Mouse (Mus musculus) natural killer cell, adult 2 months (primary cell): ENCODE results near the gene Ndufaf3.
"Not testable (repeated sequence)": the region's sequence is repeated elsewhere in the genome, so short reads cannot be mapped to it uniquely, and the experiment has no call there.

ENCODE experiments used
- DNase-seq, 2 experiments: peaks; one replicate each; pipeline ENCODE4 v3.0.0; 2022; ENCODE audit warnings: low spot score in 2 of 2

The Ndufaf3 gene

DNA sequence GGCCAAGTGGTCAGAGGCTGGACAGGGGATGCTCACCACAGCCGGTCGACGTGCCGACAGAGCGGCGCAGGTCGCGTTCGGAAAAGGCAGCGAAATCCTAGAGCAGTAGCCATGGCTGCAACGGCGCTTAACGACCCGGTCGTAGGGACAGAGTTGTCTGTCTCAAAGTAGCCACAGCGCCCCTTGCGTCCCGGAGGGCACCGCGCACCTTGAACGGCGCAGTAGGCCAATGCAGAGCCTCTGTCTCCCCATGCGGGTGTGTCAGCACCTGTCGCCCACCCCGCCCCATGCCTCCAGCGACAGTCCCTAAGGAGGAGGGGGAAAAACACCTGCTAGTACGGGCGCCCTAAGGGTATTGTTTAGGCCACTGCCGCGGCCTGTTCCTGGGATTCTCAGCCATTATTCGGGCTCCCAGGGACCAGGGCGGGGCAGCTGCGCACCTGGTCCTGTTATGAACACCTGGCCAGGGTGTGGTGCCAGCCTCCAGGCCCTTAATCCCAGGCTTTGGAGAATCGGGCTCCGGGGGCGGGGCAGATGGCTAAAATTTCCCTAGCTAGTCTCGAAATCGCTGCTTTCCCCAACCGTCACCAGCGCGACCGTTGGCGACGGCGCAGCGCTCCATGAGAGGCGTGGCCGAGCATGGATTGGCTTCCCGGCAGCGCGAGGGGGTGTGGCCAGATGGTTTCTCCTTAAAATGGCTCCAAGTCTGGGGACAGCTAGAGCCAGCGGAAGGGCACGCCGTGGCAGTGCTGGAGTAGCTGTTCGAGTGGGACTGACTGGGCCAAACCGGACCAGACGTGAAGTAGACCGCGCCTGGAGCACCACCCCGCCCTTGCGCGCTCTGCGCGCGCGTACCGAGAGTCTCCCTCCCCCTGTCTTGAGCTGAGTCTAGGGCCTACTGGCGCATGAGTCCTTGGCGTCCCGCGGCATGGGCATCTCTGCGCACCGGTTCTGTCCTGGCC lies at the start of gene Ndufaf3:
Gene Ndufaf3 (minus strand): TSS at position 620 of the 962 bp plus-strand sequence.
- DNase-seq, result peak; percentile 91 to 94

DNA sequence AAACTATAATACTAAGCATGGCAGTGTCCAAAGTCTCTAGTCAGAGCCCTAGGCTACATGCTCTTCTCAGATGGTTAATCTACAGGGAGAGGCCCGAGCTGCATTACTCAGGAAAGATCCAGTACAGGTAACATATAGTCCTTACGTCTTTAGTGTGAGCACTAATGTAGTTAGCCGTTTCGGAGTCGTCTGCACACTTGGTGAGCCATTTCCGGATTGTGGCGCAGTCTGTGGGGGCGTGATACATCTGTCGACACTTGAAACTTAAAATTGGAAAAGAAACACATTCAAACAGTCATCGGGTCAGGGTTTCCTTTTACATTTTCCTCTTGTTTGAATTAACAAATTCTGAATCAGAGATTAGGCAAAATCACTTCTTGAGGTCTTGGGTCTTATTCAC lies 44.3 kb upstream of the Ndufaf3 start:
- DNase-seq, result no peak

DNA sequence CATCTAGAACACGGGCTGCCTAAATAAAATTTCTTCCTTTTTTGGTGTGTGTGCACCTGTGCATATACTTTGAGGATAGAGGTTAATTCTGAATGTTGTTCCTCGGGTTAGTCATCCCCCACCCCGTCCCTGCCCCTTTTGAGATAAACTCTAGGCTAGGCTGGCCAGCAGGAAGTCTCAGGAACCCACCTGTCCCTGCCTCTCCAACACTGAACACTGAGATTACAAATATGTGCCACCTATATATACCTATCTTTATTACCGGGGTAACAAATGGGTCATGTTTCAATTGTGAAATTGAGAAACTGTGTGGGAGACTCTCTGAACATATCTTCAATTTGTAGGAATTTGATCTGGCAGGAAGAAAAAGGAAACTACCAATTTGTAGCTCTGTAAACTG lies 41.7 kb upstream of the Ndufaf3 start:
- DNase-seq, result no peak

DNA sequence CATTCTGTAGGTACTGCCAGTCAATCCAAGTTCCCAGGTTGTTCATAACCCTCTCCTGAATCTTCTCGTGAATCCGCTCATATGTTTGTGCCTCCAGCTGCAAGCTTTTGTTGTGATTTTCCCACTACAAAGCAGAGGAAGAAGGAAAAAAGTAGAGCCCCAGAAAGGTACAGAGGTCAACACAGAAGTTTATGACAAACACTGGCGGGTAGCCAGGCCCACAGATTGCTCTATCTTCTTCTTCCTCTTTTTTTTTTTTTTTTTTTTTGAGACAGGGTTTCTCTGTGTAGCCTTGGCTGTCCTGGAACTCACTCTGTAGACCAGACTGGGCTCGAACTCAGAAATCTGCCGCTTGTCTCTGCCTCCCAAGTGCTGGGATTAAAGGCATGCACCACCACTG lies 40.7 kb upstream of the Ndufaf3 start:
- DNase-seq, result not testable (repeated sequence)

DNA sequence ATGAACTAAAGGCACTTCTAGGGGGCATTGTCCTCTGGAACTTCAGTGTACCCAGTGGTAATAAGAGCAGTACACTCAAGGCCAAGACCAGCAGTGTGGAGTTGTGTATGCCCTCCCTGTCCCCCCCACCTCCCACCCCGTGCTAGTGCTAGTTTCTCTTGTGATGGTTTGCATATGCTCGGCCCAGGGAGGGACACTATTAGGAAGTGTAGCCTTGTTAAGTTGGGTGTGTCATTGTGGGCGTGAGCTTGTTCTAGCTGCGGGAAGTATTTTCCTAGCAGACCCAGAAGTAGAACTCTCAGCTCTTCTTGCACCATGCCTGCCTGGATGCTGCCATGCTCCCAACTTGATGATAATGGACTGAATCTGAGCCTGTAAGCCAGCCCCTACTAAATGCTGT lies 34.8 kb upstream of the Ndufaf3 start:
- DNase-seq, result no peak

DNA sequence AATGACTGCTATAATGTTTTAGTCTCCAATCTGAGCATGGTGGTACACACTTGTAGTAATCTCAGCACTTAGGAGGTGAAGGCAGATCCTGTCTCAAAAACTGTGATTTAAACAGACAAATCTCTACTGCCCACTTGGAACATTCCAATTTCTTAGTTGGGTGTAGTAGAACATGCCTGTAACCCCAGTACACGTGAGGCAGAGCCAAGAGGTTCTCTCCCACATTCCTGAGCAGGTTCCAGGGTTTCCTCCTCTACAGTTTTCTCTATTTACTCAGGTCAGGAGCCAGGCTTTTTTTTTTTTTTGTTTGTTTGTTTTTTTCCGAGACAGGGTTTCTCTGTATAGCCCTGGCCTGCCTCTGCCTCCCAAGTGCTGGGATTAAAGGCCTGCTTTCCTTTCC lies 32.8 kb upstream of the Ndufaf3 start:
- no peak for DNase-seq

DNA sequence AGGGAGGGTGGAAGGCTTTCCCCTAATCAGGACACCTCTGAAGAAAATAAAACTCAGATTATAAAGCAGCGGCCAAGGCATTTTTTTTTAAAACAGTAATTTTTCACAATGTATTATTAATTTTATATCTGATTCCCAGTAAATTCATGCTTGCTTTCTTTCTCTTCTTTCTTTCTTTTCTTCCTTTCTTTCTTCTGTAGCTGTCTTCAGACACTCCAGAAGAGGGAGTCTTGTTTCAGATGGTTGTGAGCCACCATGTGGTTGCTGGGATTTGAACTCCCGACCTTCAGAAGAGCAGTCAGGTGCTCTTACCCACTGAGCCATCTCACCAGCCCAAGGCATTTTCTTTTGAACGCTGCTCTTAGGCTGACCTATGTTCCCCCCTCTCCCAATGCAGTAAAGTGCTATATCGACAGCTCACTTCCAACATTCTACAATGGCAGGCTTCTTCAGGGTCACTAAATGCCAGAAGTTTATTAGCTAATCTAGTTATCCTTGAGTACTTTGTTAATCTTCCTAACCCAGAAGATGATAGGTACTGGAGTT lies 31.9 kb upstream of the Ndufaf3 start:
- DNase-seq, result no peak

DNA sequence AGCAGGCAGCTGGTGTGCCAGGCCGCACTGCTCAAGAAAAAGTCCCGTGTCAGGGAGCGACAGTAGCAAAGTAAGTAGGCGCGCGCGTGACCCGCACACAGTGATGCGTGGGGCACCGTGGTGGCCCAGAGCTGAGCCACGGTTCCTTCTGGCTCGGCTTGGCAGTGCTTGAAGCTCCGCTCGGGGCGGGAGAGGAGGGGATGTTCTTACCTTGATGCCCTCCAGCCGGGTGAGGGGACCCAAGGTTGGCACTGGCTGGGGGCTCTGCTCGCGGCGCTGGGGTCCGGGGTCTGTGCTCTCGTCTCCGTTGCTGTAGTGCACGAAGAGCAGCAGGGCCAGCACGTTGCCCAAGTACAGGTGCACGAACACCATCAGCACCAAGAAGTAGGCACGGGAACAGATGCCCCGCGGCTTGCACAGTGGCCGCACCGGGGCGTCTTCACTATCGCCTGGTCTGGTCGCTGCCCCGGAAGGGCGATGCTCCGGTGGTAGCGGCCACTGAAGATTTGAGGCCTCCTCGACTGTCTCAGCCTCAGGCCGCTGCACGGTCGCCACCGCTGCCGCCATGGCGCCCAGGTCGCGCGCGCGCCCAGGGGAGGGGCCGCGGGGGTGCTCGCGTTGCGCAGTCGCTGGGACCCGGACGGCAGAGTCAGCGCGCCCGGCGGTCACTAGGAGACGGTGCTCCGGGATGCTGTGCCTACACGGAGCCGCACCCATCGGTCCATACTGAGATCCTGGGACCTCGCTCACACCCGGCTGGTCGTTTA lies 29.9 kb upstream of the Ndufaf3 start, which contains the start of gene P4htm:
Gene P4htm (minus strand): TSS at position 670 of the 767 bp plus-strand sequence.
- DNase-seq, result peak; percentile 31 to 40

DNA sequence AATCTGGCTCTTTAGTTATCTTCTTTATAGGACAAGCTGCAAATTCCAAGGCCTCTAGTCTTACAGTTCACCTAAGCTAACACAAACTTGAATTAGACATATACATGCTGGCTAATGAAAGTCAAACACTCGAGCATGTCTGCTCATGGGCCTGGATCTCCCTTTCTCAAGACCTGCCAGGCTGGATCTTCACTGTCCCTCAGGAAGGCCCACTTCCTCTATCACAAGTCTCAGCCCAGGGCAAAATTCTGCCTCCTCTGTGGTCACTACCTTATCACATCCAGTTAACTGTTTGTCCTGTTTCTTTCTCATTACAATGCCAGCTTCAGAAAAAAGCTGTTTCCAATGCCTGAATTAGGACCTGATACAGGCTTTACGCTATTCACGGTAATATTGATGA lies 27.1 kb upstream of the Ndufaf3 start:
- DNase-seq, result no peak

DNA sequence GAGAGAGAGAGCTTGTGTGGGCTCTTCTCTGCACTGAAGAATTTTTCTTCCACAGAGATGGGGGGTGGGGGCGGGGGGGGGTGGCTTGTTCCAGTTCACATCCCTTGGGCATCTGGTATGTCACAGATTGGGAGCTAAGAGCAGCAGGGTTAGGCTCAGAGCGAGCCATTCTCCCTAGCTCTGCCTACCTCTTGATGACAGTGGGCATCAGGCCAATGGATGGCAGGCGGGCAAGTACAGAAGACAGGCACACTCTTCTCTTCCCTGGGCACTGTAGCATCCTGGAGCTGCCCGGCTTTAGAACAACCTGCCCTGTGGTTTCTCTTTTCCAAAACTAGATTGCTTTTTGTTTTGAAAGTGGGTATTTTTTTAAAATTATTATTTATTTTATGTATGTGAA lies 24.2 kb upstream of the Ndufaf3 start:
- no peak for DNase-seq

DNA sequence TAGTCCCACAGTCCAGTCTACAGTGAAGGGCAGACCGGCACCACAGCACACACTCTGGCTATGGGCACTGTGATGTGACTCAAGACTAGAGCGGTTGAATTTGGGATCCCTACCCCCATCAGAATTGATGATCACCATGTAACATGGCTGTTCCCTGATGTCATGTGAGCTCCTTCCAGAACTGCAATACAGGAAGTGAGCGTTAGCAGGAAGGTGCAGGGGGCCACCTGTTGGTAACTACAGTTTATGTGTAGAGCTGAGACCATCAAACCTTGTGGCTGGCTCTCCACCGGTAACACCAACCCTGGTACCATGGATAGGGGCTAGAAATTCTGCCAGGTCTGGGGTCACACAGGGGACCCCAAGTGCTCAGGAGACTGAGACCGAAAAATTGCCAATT lies 22.0 kb upstream of the Ndufaf3 start:
- no peak for DNase-seq

DNA sequence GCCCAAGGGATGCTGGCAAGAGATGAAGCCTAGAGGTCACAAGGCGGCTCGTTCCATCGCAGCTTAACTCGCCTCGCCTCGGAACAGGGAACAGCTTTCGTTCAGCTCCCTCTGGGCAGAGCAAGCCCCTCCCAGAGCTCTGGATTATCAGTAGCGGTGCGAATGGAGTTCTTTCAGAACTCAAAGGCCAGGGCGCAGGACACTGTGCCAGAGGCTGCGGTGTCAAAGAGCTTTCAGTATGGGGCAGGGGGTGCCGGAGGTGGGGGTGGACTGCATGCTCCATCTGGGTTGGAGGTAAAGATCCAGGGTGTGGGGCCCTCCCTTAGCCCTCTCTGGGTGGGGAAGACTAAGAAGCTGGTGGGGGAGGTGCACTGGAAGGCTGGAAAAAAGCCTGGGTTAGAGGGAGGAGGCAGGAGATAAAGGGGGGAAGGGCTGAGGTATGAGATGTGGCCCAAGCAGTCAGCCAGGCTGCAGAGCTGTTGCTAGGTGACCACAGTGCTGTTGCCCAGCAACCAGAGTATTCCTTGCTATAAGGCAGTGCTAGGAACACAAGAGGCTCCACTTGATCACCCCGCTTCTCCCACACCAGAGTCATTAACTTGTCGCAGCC lies 20.4 kb upstream of the Ndufaf3 start:
- DNase-seq, result no peak

DNA sequence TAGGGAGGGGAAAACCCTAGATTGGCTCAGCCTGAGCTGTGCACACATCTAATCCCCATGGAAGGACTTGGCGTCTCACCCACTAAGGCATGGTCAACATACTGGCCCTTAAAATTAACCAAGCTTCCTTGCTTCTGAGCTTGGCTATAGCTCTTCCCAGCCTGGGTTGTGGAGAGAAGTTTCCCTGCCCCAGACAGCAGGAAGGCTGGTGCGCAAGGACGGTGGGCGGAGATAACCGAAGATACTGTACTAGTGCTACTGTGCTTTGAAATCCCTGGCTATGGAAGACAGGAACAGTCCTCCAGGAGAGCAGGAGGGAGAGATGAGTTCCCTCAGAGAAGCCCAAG lies 12.1 kb upstream of the Ndufaf3 start:
- no peak for DNase-seq

DNA sequence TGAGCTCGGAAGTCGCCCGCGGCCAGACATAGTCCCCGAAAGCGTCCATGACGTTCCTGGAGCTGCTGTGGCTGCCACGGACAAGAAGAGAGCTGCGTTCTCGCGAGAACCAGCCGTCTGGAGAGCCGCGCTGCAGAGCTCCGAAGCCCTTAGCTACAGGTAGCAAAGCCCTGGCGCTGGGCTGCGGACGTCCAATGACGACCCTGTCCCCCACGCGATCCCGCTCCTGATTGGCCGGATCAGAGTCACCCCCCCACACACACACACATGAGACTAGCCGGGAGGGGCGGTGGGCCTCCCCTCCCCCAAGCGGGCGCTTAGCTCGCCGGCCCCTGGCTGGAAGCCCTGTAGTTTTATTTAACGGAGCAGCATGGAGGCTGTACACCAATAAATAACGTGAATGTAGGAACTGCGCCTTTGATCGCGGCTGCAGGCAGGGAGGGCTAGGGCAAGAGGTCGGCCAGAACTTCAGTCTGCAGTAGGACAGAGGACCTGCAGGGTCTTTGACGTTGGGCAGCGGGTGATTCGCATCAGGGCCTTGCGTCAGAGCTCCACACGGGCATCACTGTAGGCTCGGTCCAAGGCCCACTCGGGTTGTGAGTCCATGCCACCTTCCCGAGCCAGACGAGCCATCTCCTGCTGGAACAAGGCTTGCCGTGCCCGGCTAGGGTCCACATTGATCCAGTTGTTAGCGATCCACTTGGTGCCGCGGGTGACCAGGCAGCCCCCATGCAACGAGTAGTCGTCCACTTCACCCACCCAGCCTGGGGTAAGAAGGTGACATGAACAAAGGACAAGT lies 11.5 kb upstream of the Ndufaf3 start, which contains the start of gene Wdr6:
Gene Wdr6 (minus strand): TSS at position 195 of the 799 bp plus-strand sequence.
- peak; percentile 85 to 91 for DNase-seq

DNA sequence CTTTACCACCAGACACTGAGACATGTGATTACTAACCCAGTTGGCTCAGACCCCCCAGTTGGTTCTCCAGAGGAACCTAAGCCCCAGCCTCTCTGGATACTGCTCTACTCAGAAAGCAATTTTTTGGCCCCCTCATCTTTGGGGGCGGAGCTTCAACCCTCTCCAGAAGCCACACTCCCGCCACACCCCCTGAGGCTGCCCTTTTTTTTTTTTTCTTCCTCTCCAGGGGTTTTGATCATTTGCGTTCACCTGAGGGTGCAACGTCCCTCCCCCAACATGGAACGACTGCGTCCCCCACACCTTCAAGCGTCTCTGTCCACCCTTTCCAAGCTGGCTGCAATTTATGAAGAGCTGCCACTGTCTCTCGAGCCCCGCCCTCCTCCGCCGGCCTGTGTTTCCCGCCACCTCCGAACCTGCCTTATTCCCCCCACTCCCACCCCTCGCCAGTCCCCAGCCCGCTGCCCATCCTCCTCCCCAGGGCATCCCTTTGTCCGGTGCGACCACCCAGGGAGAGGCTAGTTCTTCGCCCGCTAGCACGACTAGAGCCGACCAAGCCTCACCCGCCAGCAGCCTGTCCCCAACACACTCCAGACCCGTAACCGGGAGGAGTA lies 10.8 kb upstream of the Ndufaf3 start:
- DNase-seq, result no peak

DNA sequence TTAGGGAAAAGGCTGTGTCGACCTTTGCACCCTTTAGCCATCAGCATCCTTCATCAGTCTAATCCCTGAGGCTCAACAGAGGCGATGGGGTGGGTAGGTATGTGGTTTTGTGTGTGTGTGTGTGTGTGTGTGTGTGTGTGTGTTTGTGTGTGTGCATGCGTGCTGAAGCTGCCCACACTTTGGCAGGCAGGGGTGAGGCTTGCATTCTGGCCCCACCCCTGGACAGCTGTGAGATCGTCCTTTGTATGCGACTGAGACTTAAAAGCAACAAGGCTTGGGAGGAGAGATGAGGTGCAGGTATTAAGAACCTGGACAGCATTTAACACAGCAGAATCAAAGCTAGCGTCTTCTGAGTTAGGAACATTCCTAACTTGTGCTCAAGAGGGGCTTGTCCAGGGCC lies 9.8 kb upstream of the Ndufaf3 start:
- DNase-seq, result no peak

DNA sequence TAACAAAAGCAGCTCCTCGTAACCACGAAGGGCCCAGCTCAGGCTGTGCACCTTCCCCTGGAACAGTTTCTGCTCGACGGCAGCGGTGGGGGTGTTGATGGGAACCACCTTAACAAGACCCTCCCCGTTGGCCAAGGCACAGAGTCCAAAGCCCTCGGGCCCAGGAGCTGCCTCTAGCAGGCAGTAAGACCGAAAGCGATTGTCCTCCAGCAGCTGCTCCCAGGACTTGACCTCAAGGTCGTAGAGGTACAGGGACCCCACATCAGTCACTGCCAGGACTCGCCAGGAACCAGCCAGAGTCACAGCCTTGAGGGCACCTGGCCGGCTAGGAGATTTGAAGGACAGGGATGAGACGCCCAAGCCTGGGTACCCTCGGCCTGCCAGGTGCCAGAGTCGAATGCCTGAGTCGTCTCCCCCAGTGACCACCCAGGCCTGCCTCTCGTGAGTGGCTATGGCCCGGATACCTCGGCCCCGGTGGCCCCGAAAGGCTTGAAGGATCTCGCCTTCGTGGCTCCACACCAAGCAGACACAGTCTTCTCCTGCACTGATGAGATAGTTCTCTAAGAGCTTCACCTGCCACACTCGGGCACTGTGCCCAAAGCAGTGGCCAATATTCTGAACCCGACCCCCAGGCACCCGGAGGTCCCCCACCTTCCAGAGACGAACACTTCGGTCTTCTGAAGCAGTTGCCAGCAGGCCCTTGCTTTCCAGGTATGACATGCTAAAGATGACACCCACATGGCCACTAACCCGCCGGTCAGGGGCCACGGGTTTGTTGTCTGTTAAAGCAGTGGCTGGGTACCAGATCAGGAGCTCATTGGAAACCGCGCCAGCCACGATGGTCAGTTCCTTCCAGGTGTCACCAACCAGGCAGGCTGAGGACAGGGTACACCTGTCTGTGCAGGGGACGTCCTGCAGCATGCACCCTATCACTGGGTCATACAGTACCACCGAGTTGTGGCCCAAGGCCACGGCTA lies 8.4 kb upstream of the Ndufaf3 start:
- DNase-seq, result no peak

DNA sequence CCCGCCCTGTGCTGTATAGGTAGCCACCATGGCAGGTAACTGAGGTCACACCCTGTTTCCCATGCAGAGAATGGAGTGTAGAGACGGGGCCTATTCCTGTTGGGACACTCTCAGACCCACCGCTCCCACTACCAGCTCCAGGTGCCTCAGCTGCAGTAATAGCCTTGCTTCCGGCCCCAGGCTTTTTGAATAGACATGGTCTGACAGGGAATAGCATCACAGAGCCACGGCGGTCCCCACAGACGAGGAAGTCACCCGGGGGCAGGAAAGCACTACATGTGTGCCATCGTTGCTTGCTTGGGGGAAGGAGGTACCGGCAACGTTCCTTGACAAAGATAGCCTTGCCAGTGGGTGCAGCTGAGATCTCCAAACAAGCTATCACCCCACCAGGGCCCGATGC lies 7.7 kb upstream of the Ndufaf3 start:
- no peak for DNase-seq
